14 mouse cellular contexts compared by ENCODE assay signal in the genomic region with DNA sequence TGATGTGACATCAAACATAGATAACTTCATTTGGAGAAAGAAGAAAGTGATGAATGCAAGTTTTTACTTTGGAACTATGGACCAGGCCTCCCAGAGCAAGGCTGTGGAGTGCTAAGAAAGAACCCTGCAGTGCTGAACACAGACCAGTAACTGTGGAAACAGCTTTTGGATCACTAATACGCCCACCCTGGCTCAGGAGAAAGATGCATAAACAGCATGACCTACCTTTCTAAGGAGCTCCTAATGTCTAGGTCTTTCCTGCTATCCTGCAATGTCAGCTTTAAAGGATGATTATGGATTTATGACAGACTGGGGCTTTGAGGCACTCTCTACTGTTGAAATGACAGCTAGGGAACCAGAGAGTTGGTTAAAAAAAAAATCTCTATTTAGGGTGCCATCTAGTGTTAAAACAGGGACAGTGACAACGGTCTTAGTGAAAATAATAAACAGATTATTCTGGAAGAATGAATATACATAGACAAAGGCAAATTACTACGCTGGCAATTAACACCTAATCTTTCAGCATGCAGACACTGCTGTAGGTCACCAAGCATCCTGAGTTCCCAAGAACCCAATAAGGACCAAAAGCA. TPM values are rescaled to one million over a fixed set of nuclear protein-coding genes. Genes with fewer than 3 reads are reported as not detected.
DNase-seq lines count a peak whose midpoint lies in the region; ATAC-seq and TF ChIP-seq lines count a peak whose summit lies in the region.
"Had no signal": no experiment of that assay in that cellular context is flagged by ENCODE, and none has a peak within 500 bp of the region (broad histone marks: within the 10 kb centered on the region; RNA-seq: fewer than 3 reads in every experiment).

No protein-coding gene starts in this region.

- in situ Hi-C loops in Patski (cut with MboI; ENCODE audit: low pct_unique_long_range_greater_than_20kb) = no loop called here

- H3K4me3 ChIP-seq in layer of hippocampus, adult 2 months = no peak overlapping the region
- no peak overlapping the region for H3K4me3 ChIP-seq in midbrain, postnatal 0 days (ENCODE audit: low read depth, low read length)
- H3K4me3 ChIP-seq: embryonic facial prominence, embryonic 13.5 days; liver, embryonic 13.5 days; midbrain, embryonic 12.5 days had no signal

- H3K27ac ChIP-seq in layer of hippocampus, adult 2 months = no peak overlapping the region
- no peak overlapping the region for H3K27ac ChIP-seq in midbrain, postnatal 0 days (ENCODE audit: low read depth, low read length)
- H3K27ac ChIP-seq: embryonic facial prominence, embryonic 13.5 days; liver, embryonic 13.5 days; midbrain, embryonic 12.5 days had no signal

- POLR2A ChIA-PET in Patski (lab: Charles Lee) = no interaction called here

- no peaks in the 10 kb centered on the region for H3K9me3 ChIP-seq in midbrain, postnatal 0 days (ENCODE audit: low read length)
- H3K9me3 ChIP-seq: embryonic facial prominence, embryonic 13.5 days; liver, embryonic 13.5 days; midbrain, embryonic 12.5 days had no signal

- peaks cover 12% of the 10 kb centered on the region; the same call in 1 of the 2 replicates for H3K36me3 ChIP-seq in midbrain, postnatal 0 days (ENCODE audit: insufficient read depth, low read length)

- intact Hi-C loops in gastrocnemius, postnatal 36 days (cut with DNase I) = no loop called here

- no peaks in the 10 kb centered on the region for H3K27me3 ChIP-seq in Patski
- no peaks in the 10 kb centered on the region for H3K27me3 ChIP-seq in midbrain, postnatal 0 days (ENCODE audit: insufficient read depth, low read length)
- H3K27me3 ChIP-seq: embryonic facial prominence, embryonic 13.5 days; liver, embryonic 13.5 days; midbrain, embryonic 12.5 days had no signal

- TF ChIP-seq CTCF in layer of hippocampus, adult 2 months (conservative IDR thresholded peaks at IDR 0.05) = peak; percentile 77
- TF ChIP-seq CTCF in Patski (IDR thresholded peaks at IDR 0.05) = peak; percentile 44
- TF ChIP-seq CTCF in midbrain, postnatal 0 days (IDR thresholded peaks at IDR 0.05) = peak; percentile 66

- ATAC-seq in Patski = no peak
- no peak for ATAC-seq in midbrain, postnatal 0 days (ENCODE audit: low FRiP score)

- no peak overlapping the region for H3K9ac ChIP-seq in midbrain, postnatal 0 days (replicated peaks; ENCODE audit: low read length, poor library complexity, severe bottlenecking)
- H3K9ac ChIP-seq: embryonic facial prominence, embryonic 13.5 days; liver, embryonic 13.5 days; midbrain, embryonic 12.5 days had no signal

- CTCF ChIA-PET in Patski (lab: Charles Lee) = interaction anchor here (1.0 to 2.1 kb wide), 4 partner anchors 9 to 30 kb away, joined by 3 to 9 read pairs (median 6); no protein-coding TSS in a partner anchor

- H3K4me2 ChIP-seq in midbrain, postnatal 0 days (ENCODE audit: low read depth, low read length, poor library complexity, severe bottlenecking) = no peak overlapping the region
- H3K4me2 ChIP-seq: embryonic facial prominence, embryonic 13.5 days; liver, embryonic 13.5 days; midbrain, embryonic 12.5 days had no signal

- 59% methylated on average over 3 of the region's 3 CpGs for WGBS in midbrain, postnatal 0 days

- peak; percentile 19 for DNase-seq in embryo, embryonic 10.5 days (ENCODE audit: low spot score)
- DNase-seq in embryo, embryonic 9.5 days (ENCODE audit: extremely low spot score) = no peak
- DNase-seq in layer of hippocampus, adult 2 months (ENCODE audit: low spot score in 2 of 2) = no peak
- DNase-seq in layer of hippocampus, adult 8-10 months (ENCODE audit: low spot score in 2 of 2) = no peak
- no peak for DNase-seq in Patski (ENCODE audit: low read depth, low spot score)
- DNase-seq in midbrain, postnatal 0 days (ENCODE audit: low spot score) = peak; percentile 54
- no peak for DNase-seq in left cerebral cortex, adult 18-20 months (ENCODE audit: low spot score in 2 of 2)
- no peak for DNase-seq in gastrocnemius, postnatal 36 days
- DNase-seq: B cell, adult 2 months; heart, postnatal 10 days; liver, embryonic 13.5 days; thymus, postnatal 14 days had no signal

- H3K4me1 ChIP-seq in midbrain, postnatal 0 days (ENCODE audit: insufficient read depth, low read length) = no peaks in the 10 kb centered on the region
- H3K4me1 ChIP-seq: embryonic facial prominence, embryonic 13.5 days; liver, embryonic 13.5 days; midbrain, embryonic 12.5 days had no signal

RNA-seq across cellular contexts. Expression of a gene that starts 38.0 kb away (rescaled TPM):
- 10 to 100 TPM; 20.4 to 23.0 TPM for total RNA-seq in layer of hippocampus, adult 2 months (2021)
- total RNA-seq in layer of hippocampus, adult 8-10 months (2022) = 10 to 100 TPM; 18.0 to 25.2 (median 22.2) TPM
- 17.2 TPM for polyA plus RNA-seq in Patski (2021)
- total RNA-seq in midbrain, postnatal 0 days (2014; rRNA removed) = 23.1 and 27.1 TPM in 2 replicates
- polyA plus RNA-seq in midbrain, postnatal 0 days (2015; fragmentation: Nextera tagmentation; extraction: Ambion mirVana) = 15.2 and 16.1 TPM in 2 replicates
- 10 to 100 TPM; 18.5 to 22.2 TPM for total RNA-seq in left cerebral cortex, adult 18-20 months (2021)
- 1 to 10 TPM; 8.1 to 9.8 TPM for total RNA-seq in gastrocnemius, postnatal 36 days (2021)

RNA-seq across cellular contexts. Expression of a gene that starts 38.6 kb away (rescaled TPM):
- 10 to 100 TPM; 52.2 to 55.6 TPM for total RNA-seq in layer of hippocampus, adult 2 months (2021)
- 10 to 100 TPM; 48.9 to 58.4 (median 54.3) TPM for total RNA-seq in layer of hippocampus, adult 8-10 months (2022)
- polyA plus RNA-seq in Patski (2021) = 38.4 TPM
- total RNA-seq in midbrain, postnatal 0 days (2014; rRNA removed) = 59.5 and 91.5 TPM in 2 replicates
- 42.6 and 47.2 TPM in 2 replicates for polyA plus RNA-seq in midbrain, postnatal 0 days (2015; fragmentation: Nextera tagmentation; extraction: Ambion mirVana)
- total RNA-seq in left cerebral cortex, adult 18-20 months (2021) = 10 to 100 TPM; 53.6 to 57.1 TPM
- 10 to 100 TPM; 16.8 to 18.0 TPM for total RNA-seq in gastrocnemius, postnatal 36 days (2021)

Comparison
In these comparisons a context has a peak if more than half of its experiments do, and no peak if none do; other contexts are left out.
1. DNase-seq: peak in embryo, embryonic 10.5 days (single experiment) and midbrain, postnatal 0 days (single experiment); none in embryo, embryonic 9.5 days (single experiment), layer of hippocampus, adult 2 months (0 of 2), layer of hippocampus, adult 8-10 months (0 of 2), Patski (single experiment), left cerebral cortex, adult 18-20 months (0 of 2) and gastrocnemius, postnatal 36 days (0 of 2).
2. Peak in every context shown above with its lines, with median percentiles within 50 percentile points of each other: CTCF ChIP-seq.